Mouse (Mus musculus): ENCODE measurements at regions not wholly inside any gene's neighbourhood (a gene's known extent, or its start where the extent isn't known, plus 50 kb on each side); places are given as distances from the start of the nearest gene placed in this dataset.

GRCm38 (mm10) chr5:4577179-4577578 is 180.7 kb downstream of the Fzd1 start:
- Histone ChIP-seq H3K4me2 (ENCODE audit: low read depth, low read length) (no peak overlapping the region), H3K4me3 (ENCODE audit: low read depth, low read length) (no peak overlapping the region), H3K9me3 (replicated peaks; ENCODE audit: control insufficient read depth, low read length) (no peaks in the 10 kb centered on the region), H3K27me3 (ENCODE audit: control insufficient read depth, insufficient read depth, low read length) (no peaks in the 10 kb centered on the region), H3K36me3 (replicated peaks; ENCODE audit: control insufficient read depth, insufficient read depth, low read length) (no peaks in the 10 kb centered on the region), H3K27ac (ENCODE audit: low read depth) (no peak overlapping the region), H3K9ac (replicated peaks; ENCODE audit: low read depth, low read length) (no peak overlapping the region), H3K4me1 (ENCODE audit: control insufficient read depth, insufficient read depth) (no peaks in the 10 kb centered on the region)
- no peak for TF ChIP-seq EP300 (IDR thresholded peaks at IDR 0.05; ENCODE audit: low read depth)
- no peak for TF ChIP-seq CTCF (IDR thresholded peaks at IDR 0.05; ENCODE audit: low read depth)
- 77% methylated on average over 6 of the region's 6 CpGs for WGBS
- DNase-seq (ENCODE audit: low spot score): no peak
- ATAC-seq (ENCODE audit: insufficient read depth, low read depth): no peak

- TF ChIP-seq EP300 (IDR thresholded peaks at IDR 0.05; ENCODE audit: low read depth) (no peak), CTCF (IDR thresholded peaks at IDR 0.05; ENCODE audit: low read depth) (no peak)
- ATAC-seq (ENCODE audit: insufficient read depth, low read depth) (no peak), DNase-seq (ENCODE audit: low spot score) (no peak)
- no peaks in the 10 kb centered on the region for H3K4me1 ChIP-seq (ENCODE audit: control insufficient read depth, insufficient read depth)
- no peak overlapping the region for H3K9ac ChIP-seq (replicated peaks; ENCODE audit: low read depth, low read length)
- no peaks in the 10 kb centered on the region for H3K36me3 ChIP-seq (replicated peaks; ENCODE audit: control insufficient read depth, insufficient read depth, low read length)
- H3K9me3 ChIP-seq (replicated peaks; ENCODE audit: control insufficient read depth, low read length): no peaks in the 10 kb centered on the region
- no peak overlapping the region for H3K27ac ChIP-seq (ENCODE audit: low read depth)
- no peaks in the 10 kb centered on the region for H3K27me3 ChIP-seq (ENCODE audit: control insufficient read depth, insufficient read depth, low read length)
- H3K4me2 ChIP-seq (ENCODE audit: low read depth, low read length): no peak overlapping the region
- 74% methylated on average over 6 of the region's 6 CpGs for WGBS
- H3K4me3 ChIP-seq (ENCODE audit: low read depth, low read length): no peak overlapping the region
Measured at GRCm38 (mm10) chr5:4563862-4564261, 194.0 kb downstream of the Fzd1 start.

GRCm38 (mm10) chr5:4561661-4562060 is 196.2 kb downstream of the Fzd1 start:
- Histone ChIP-seq H3K9ac (replicated peaks; ENCODE audit: low read depth, low read length) (no peak overlapping the region), H3K27ac (ENCODE audit: low read depth) (no peak overlapping the region), H3K9me3 (replicated peaks; ENCODE audit: control insufficient read depth, low read length) (no peaks in the 10 kb centered on the region), H3K27me3 (ENCODE audit: control insufficient read depth, insufficient read depth, low read length) (no peaks in the 10 kb centered on the region), H3K4me3 (ENCODE audit: low read depth, low read length) (no peak overlapping the region), H3K4me1 (ENCODE audit: control insufficient read depth, insufficient read depth) (no peaks in the 10 kb centered on the region), H3K36me3 (replicated peaks; ENCODE audit: control insufficient read depth, insufficient read depth, low read length) (no peaks in the 10 kb centered on the region), H3K4me2 (ENCODE audit: low read depth, low read length) (no peak overlapping the region)
- 68% methylated on average over 8 of the region's 8 CpGs for WGBS
- DNase-seq (ENCODE audit: low spot score): no peak
- ATAC-seq (ENCODE audit: insufficient read depth, low read depth): no peak
- TF ChIP-seq CTCF (IDR thresholded peaks at IDR 0.05; ENCODE audit: low read depth): no peak
- no peak for TF ChIP-seq EP300 (IDR thresholded peaks at IDR 0.05; ENCODE audit: low read depth)

- Histone ChIP-seq H3K4me3 (ENCODE audit: low read depth, low read length) (no peak overlapping the region), H3K9ac (replicated peaks; ENCODE audit: low read depth, low read length) (no peak overlapping the region), H3K4me1 (ENCODE audit: control insufficient read depth, insufficient read depth) (no peaks in the 10 kb centered on the region), H3K9me3 (replicated peaks; ENCODE audit: control insufficient read depth, low read length) (no peaks in the 10 kb centered on the region), H3K4me2 (ENCODE audit: low read depth, low read length) (no peak overlapping the region), H3K36me3 (replicated peaks; ENCODE audit: control insufficient read depth, insufficient read depth, low read length) (no peaks in the 10 kb centered on the region), H3K27me3 (ENCODE audit: control insufficient read depth, insufficient read depth, low read length) (no peaks in the 10 kb centered on the region), H3K27ac (ENCODE audit: low read depth) (no peak overlapping the region)
- 63% methylated on average over 4 of the region's 4 CpGs for WGBS
- TF ChIP-seq CTCF (IDR thresholded peaks at IDR 0.05; ENCODE audit: low read depth) (no peak), EP300 (IDR thresholded peaks at IDR 0.05; ENCODE audit: low read depth) (no peak)
- ATAC-seq (ENCODE audit: insufficient read depth, low read depth): no peak
- DNase-seq (ENCODE audit: low spot score): no peak
Measured at GRCm38 (mm10) chr5:4561139-4561470, 196.7 kb downstream of the Fzd1 start.

GRCm38 (mm10) chr5:4560370-4561138 is 197.3 kb downstream of the Fzd1 start:
- WGBS: 55% methylated on average over 7 of the region's 7 CpGs
- ATAC-seq (ENCODE audit: insufficient read depth, low read depth) (no peak), DNase-seq (ENCODE audit: low spot score) (no peak)
- Histone ChIP-seq H3K4me2 (ENCODE audit: low read depth, low read length) (no peak overlapping the region), H3K4me1 (ENCODE audit: control insufficient read depth, insufficient read depth) (no peaks in the 10 kb centered on the region), H3K27me3 (ENCODE audit: control insufficient read depth, insufficient read depth, low read length) (no peaks in the 10 kb centered on the region), H3K4me3 (ENCODE audit: low read depth, low read length) (no peak overlapping the region), H3K9ac (replicated peaks; ENCODE audit: low read depth, low read length) (no peak overlapping the region), H3K27ac (ENCODE audit: low read depth) (no peak overlapping the region), H3K36me3 (replicated peaks; ENCODE audit: control insufficient read depth, insufficient read depth, low read length) (no peaks in the 10 kb centered on the region), H3K9me3 (replicated peaks; ENCODE audit: control insufficient read depth, low read length) (no peaks in the 10 kb centered on the region)
- TF ChIP-seq EP300 (IDR thresholded peaks at IDR 0.05; ENCODE audit: low read depth) (no peak), CTCF (IDR thresholded peaks at IDR 0.05; ENCODE audit: low read depth) (no peak)

GRCm38 (mm10) chr5:4554972-4555371 is 202.9 kb downstream of the Fzd1 start:
- H3K4me1 ChIP-seq (ENCODE audit: control insufficient read depth, insufficient read depth): no peaks in the 10 kb centered on the region
- H3K27me3 ChIP-seq (ENCODE audit: control insufficient read depth, insufficient read depth, low read length): no peaks in the 10 kb centered on the region
- no peaks in the 10 kb centered on the region for H3K36me3 ChIP-seq (replicated peaks; ENCODE audit: control insufficient read depth, insufficient read depth, low read length)
- no peak for DNase-seq (ENCODE audit: low spot score)
- no peak overlapping the region for H3K4me3 ChIP-seq (ENCODE audit: low read depth, low read length)
- H3K27ac ChIP-seq (ENCODE audit: low read depth): no peak overlapping the region
- no peak for ATAC-seq (ENCODE audit: insufficient read depth, low read depth)
- no peaks in the 10 kb centered on the region for H3K9me3 ChIP-seq (replicated peaks; ENCODE audit: control insufficient read depth, low read length)
- no peak overlapping the region for H3K4me2 ChIP-seq (ENCODE audit: low read depth, low read length)
- TF ChIP-seq CTCF (IDR thresholded peaks at IDR 0.05; ENCODE audit: low read depth) (no peak), EP300 (IDR thresholded peaks at IDR 0.05; ENCODE audit: low read depth) (no peak)
- 46% methylated on average over 2 of the region's 2 CpGs for WGBS
- H3K9ac ChIP-seq (replicated peaks; ENCODE audit: low read depth, low read length): no peak overlapping the region
